Mouse (Mus musculus) bone marrow, adult 2 months (tissue): ENCODE data around the gene Wnt9a.

ENCODE experiments used
- CTCF ChIP-seq: fragments of 200-500 bp; IDR thresholded peaks from 2 replicates; pipeline ENCODE4 v1.5.1; 2011; ENCODE audit warnings: low read length, control low read depth; ENCODE audit not compliant: control insufficient read depth, insufficient read depth
- POLR2A ChIP-seq: fragments of 200-500 bp; IDR thresholded peaks from 2 replicates; pipeline ENCODE4 v1.6.1; 2011; ENCODE audit warnings: low read depth, mild to moderate bottlenecking, control low read depth, low read length, borderline replicate concordance; ENCODE audit not compliant: control insufficient read depth

DNA sequence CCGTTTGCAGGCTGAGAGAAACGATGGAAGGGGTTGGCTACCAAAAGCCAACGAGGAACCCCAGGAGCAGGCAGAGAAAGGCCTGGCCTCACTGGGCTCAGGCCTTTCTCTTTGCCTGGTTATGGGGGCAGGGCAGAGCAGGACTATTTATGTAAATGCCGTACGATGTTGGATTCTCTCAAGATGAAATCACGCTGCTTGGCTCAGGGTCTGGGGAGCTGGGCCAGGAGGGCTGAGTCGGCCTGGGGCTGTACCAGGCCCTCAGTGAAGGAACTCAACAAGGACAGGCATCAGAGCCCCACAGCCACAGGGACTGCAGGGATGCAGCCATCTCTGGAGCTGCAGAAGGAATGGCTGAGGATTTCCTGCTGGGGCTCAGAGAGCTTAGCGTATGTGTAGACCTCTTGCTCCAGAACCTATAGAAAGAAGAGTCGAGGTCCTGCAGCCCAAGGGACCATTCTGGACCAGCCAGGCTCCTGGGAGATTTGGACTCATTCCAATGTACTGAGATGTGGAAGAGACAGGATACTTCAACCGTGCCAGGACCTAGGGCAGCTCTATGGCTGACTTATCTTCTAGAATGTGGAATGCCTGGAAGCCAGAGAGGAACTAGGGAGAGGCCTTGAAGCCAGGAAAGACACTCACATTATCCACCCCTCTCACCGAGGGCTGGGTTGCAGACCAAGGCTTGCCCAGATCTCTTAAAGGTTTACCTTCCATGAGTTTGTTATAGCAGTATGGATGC, 39.6 kb downstream of the Wnt9a start:
- TF ChIP-seq POLR2A (no peak), CTCF (no peak)
